Mouse (Mus musculus): ENCODE measurements at regions not wholly inside any gene's neighbourhood (a gene's known extent, or its start where the extent isn't known, plus 50 kb on each side); places are given as distances from the start of the nearest gene placed in this dataset.

DNA sequence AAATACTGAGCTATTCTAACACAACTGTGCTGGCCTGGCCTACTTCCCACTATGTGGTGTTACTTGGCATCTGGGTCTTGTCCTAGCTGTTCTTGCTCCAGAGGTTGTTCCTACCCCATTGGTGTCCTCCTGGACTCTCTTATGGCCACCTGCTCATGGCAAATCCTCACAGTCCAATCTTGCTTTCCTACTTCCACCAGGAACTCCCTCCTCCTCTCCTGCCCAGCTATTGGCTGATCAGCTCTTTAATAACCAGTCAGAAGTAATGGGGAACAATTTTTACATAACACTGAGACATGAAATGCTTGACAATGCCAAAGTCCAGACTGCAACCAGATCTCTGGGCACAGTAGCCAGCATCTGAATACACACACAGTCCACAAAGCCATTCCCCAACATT is 52.3 kb upstream of the Dph5 start:
- TF ChIP-seq POLR2A (IDR thresholded peaks at IDR 0.05; ENCODE audit: borderline replicate concordance, low read depth, low read length) (no peak), CTCF (IDR thresholded peaks at IDR 0.05; ENCODE audit: low read depth, low read length) (no peak)

Data from bone marrow macrophage, adult 2 months (primary cell).